Mouse (Mus musculus): ENCODE measurements around the gene Nsl1.

Nsl1 gene

DNA sequence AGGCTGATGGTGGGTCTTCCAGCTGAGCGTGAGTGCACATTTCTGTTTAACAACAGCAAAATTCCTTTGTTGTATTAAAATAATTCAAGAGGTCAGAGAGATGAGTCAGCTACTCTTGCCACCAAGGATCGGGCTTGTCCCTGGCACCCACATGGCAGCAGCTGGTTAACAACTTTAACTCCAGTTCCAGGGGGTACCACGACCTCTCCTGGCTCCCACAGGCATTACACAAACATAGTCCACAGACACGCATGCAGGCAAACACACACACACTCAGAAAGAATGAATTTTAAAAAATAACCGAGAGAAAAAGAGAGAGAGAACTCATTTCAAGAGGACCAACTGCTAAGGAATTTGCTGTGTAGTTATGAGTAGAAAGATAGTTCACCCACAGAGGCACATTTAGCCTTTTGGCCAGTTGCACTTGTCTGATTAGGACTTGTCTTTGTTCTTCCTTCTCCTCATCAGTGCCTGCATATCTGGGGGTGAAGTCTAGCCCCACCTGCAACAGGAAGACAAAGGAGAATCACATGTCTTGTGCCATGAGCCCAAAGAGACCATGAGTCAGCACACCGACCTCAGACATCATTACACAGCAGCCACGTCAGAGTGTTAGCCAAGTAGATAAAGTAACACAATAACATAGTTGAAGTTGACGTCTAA, 7.8 kb upstream of the Nsl1 start:
- no peak for DNase-seq (ENCODE audit: low spot score)

DNA sequence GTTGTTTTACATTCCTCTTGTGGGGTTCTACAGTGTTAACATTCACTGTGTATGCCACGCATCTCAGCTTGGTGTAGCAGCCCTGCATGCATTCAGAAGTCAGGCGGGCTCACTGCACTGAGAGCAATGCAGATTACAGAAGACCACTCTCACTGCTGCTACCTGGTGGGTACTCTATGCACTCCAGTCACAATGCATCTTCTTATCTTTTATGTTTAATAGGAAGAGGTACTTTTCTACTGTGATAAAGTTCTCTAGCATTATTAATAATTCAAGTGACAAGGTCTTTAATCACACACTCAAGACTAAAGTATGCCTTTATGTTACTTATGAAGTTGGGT, 7.3 kb upstream of the Nsl1 start:
- no peak for DNase-seq (ENCODE audit: low spot score)

DNA sequence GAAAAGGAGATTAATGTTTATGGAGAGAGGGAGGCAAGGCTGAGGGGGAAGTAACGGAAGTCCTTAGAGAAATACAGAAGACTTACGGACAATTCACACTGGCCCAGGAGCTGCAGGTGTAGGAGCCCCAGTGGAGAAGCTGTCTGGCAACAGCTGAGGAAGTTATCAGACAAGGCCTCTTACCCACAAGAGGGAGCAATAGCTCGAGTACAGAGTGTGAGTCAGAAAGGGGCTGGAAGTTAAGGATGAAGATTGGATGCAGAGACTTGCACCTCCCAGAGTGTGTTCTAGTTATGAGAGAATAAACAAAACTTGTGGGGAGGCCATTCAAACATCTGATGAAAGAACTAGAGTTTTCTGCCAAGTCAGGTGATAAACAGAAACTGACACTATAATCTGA, 5.4 kb upstream of the Nsl1 start:
- no peak for DNase-seq (ENCODE audit: low spot score)

DNA sequence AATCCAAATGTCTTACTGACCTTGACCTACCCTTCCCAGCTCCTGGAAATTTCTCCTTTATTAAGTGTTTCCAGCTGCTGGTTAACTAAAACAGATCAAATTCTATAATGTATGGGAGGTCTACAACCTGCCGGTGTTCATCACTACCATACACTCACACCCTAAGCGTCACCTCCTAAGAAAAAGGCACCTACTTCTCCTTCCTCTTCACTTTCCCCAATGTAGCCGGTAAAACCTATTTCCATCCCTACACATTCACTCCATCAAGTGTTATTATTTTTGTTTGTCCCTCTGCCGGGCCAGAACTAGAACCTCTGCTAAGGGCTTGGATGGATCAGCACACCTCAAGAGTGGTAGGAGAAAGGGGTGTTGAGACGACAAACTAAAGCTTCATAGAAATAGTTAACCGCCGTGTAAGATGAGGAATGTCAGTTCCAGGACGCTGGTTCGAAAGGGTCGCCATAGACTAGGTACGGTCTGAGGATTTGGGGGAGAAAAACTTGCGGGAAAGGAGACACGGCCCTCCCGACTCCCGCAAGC, 501 bp upstream of the Nsl1 start:
- DNase-seq (ENCODE audit: low spot score) = no peak

DNA sequence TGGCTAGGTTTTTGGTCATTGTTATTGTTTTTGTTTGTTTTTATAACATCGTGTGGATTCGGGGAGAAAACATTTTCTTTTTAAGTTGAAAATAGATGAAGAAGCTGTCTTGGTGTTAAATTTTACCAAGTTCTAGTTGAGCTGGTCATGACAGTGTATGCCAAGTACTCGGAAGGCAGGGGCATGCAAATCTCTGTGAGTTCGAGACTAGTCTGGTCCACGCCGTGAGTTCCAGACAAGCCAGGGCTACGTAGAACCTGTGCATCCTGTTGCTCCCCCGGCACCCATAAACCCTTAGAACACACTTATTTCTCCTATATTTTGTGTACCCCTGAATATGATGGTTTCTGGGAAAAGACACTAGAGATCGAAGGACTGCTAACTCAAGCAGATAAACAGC, 888 bp downstream of the Nsl1 start:
- no peak for DNase-seq (ENCODE audit: low spot score)

DNA sequence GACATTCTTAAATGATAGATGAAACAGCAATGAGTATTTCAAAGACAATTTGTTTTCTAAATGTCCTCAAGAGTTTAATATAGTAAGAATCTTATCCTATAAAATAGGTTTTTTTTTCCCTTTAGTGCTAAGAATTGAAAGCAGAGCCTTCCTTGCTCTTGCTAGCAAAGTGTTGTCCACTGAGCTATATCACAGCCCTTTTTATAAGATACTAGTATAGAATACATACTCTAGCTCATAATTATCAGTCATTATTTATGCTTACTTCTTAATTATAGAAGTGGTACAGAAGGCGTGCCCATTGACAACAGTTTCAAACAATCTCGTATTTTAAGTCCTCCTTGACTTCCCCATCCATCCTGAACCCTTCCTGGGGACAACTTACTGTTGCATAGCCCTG, 1.7 kb downstream of the Nsl1 start:
- DNase-seq (ENCODE audit: low spot score) = no peak

DNA sequence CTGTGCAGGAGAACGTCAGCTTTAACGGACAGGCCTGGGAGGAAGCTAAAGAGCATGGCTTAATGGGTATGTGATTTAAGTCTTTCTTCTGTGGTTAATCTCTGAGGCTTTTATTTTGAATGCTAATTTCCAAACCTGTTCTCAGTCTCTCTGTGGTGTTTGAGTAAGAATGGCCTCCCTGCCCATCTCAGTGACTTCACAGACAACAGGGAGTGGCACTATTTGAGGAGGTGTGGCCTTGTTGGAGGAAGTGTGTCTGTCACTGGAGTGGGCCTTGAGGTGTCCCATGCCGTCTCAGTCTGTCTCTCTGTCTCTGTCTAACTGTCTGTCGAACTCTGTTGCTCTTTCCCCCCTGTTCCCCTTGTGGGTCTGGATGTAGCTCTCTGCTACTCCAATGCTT, 2.4 kb downstream of the Nsl1 start:
- no peak for DNase-seq (ENCODE audit: low spot score)

DNA sequence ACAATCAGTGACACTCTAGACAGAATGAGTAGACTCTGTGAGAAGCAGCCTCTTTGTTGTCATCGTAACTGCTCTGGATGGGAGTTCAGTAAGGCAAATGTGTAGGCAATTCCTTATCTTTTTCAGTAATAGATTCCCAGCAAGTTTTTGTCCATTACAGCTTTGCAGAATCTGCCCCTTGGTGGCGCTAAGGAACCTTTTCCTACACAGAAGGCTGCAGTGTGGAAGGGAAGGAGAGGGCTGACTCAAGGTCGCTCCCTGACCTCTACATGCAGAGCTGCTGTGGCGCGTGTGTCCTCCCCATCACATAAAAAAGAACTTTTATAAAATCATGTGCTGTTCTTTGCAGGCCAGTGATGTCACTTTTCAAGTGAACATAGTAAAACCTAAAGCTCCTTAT, 5.6 kb downstream of the Nsl1 start:
- no peak for DNase-seq (ENCODE audit: low spot score)

DNA sequence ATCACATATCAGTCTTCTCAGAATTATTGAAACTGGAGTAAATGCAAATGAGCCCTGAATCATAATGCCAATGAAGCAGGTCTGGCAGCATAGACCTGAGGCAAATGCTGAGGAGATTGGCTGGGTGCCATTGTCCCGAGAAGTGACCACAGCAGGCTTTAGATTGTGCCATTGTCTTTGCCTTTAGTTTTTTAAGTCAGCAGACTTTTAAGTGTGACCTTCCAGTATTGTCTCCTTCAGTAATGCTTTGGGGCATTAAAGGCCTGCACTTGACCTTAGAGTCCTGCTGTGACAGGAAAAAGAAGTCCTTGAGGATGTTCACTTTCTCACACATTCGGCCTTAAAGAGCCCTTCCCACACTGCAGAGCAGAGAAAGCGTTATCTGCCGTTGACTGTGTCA, 7.4 kb downstream of the Nsl1 start:
- DNase-seq (ENCODE audit: low spot score) = no peak

DNA sequence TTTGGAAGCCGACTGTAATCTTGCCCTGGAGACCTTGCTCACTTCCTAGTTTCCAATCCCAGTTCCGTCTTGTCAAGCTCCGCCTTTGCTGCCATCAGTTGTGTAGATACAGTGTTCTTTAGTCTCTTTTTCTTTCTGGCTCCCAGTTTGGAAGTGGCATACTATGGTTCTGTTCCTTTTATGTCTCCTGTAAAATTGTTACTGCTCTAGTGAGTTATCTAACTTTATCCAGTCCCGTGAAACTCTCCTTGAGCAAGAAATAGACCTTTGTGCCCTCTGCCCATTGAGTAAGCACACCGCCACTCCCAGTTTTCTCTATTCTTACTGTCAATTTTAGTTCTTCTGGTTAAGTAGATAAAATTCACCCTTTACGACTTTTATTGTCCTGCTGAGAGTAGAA, 8.8 kb downstream of the Nsl1 start:
- DNase-seq (ENCODE audit: low spot score) = no peak

DNA sequence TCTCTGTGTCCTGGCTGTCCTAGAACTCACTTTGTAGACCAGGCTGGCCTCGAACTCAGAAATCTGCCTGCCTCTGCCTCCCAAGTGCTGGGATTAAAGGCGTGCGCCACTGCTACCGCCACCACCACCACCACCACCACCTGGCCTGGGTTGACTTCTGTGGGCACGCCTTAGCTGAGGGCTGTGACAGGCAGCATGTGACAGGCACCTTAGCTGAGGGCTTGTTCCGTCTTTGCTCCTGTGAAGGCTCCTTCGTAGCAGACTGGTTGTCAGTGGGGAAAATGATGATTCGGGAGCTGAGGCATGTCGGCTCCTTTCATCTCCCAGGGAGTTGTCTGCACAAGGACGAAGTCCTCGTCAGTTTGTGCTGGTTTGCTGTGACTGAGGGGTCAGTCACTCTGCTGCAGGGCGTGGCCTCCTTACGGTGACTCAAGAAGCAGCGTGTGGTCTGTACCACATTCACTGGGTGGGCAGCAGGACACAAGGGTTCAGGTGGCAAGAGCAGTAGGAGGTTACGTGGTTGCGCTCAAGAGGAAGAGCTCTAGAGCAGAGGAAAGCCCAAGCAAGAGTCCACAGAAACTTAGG, 9.6 kb downstream of the Nsl1 start:
- DNase-seq (ENCODE audit: low spot score) = no peak

DNA sequence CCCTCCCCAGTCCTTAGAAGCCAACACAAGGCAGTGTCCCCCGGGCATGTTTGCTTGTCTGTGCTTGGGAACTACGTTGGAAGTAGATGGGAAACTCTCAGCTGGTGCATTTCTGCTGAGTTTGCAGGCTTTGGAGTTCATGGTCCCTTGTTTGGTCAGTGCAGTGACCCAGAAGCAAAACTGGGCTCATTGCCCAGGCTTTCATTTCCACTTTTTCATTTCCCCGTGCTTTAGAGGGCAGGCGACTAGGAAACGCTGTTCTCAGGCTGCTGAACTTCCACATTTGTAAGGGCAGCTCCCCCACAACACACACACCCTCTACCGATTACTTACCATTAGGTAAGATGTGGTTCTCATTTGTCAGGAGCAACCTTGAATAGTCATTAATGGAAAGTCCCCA, 10.2 kb downstream of the Nsl1 start:
- DNase-seq (ENCODE audit: low spot score) = peak; percentile 19

DNA sequence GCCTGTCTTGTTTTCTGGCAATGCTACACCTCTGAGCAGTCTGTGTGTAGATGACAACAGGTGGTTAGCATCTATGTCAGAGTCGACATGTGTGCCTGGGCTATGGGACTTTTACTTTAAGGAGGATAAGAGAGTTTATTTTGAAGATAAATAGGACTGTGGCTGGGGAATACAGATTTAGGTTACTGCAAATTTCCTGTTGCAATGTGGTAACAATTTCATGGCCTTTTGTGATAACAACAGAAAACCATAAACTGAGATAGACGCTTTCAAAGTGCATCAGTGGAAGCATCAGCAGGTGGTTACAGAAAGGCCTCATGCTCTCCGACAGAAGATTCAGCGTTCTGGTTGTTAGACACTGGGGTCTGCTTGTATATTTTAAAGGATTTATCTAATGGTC, 10.7 kb downstream of the Nsl1 start:
- DNase-seq (ENCODE audit: low spot score) = no peak

DNA sequence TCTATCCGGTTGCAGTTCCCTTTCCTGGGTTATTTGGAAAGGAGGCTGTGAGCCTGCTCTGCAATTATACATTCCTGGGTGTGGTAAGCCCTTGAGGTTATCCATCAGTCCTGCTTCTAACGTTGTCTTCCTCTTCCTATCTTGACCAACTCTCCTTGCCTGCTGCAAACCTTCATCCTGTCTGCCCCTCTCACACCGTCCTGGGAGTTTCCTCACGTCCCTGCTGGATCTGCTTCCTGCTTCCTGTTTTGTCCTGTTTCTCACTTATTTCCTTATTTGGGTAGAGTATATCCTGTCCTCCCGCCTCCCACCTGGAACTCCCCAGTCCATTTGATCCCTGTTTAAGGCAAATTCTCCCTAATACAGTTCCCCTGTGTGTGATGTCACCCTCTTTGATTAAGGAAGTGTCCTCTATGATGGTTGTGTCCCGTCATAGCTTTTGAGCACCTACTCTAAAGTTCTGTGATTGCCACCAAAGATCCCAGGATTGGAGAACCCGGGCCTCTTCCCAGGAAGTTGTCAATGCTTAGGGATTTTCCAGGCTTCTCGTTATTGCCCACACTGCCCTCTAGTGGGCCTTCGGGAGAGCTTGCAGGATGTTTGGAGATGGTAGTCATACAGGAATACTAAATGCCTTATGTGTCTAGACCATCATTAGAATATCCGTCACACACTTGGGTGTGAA, 12.5 kb downstream of the Nsl1 start:
- DNase-seq (ENCODE audit: low spot score) = peak; percentile 22

DNA sequence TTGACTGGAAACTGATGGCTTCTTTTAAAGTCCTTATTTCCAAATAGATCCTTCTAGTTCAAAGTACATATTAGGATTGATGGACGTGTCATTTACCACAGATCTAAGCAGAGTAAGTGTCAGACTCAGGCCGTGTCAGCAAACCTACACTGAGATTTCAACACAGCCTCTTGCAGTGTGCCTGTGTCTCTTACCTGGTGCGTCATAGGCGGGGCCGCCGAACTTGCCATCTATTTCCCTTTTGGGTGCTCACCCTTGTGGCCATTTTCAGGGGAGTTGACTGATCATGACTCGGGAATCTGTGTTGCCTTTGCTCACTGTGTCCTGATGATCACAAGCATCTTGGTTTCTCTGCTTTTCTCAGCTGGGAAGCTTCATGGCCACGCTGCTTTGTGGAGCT, 20.4 kb downstream of the Nsl1 start:
- DNase-seq (ENCODE audit: low spot score) = no peak

DNA sequence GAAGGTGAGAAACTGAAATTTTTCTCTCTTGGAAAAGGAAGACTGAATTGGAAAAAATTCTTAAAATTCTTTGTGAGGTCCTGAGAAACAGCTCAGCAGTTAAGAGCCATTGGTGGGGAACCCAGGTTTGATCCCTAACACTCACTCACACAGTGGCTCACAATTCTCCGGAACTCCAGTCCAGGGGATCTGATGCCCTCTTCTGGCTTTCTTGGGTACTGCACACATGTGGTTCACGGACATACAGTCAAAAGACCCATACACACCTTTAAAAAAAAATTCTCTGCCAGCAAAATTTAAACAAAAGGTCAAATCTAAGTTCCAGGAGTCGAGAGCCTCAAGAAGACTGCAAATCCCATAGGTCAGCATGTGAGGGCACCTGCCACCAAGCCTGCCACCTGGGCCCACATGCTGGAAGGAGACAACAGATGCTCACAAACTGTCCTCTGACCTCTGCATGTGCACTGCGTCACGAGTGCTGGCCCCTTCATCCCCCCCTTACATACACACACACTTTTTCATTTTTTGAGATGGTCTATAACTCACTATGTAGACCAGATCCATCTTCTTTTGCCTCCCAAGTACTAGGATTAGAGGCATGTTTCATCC, 22.2 kb downstream of the Nsl1 start:
- no peak for DNase-seq (ENCODE audit: low spot score)

DNA sequence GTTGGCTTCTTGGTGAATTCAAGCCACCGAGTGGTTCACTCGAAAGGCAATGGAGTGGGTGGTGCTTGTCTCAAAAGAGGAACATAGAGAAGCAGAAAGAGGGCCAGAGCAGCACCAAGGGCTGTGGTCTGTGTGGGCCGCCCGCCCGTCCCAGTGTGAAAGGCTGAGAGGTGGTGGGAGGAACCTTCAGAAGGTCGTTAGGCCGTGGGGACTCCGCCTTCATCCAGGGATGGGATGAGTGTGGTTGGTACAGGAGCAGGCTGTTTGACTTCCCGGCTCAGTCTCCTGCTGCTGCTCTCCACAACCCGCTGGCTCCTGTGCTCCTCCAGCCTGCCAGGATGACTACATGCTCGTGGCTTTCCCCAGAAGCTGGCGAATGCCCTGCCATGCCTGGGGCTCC, 22.8 kb downstream of the Nsl1 start:
- DNase-seq (ENCODE audit: low spot score) = no peak

DNA sequence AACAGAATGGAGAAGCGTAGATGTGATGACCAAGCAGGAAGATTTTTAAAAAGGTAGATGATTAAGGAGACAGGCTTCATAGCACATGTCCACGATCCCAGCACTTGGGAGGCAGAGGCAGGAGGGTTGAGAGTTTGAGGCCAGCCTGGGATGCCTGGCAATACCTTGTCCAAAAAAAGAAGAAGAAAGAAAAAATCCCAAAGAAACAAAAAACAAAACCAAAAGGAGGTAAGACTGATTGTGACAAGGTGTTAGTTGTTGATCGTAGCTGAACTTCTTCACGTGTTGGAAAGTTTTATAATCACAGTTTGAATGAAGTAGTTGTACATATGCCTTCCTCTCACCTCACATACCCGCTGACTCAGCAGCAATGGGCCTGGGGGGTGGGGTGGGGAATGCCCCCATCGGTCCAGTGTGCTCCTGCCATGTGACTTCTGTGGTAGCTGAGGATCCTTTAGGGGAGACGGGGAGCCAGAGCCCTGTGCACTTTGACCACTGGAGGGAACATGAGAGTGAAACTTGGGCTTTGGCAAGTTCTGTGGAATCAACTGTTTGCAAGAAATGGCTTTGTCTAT, 23.6 kb downstream of the Nsl1 start:
- no peak for DNase-seq (ENCODE audit: low spot score)

DNA sequence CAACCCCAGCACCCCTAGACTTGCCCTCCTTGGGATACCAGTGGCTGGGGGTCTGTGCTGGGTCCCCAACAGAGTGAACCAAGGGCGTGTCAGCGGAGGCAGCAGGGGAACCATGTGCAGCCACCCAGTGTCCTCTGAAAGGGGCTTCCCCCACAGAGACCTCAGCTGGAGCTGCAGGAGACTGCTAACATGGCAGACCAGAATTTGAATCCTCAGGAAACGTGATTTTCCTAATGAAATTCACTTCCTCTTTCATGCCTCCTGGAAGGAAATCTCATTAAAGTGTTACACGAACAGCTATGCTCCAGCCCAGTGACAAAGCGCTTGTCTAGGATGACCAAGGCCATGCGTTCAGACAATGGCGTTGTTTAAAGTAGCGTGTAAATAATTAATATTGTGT, 24.1 kb downstream of the Nsl1 start:
- no peak for DNase-seq (ENCODE audit: low spot score)

DNA sequence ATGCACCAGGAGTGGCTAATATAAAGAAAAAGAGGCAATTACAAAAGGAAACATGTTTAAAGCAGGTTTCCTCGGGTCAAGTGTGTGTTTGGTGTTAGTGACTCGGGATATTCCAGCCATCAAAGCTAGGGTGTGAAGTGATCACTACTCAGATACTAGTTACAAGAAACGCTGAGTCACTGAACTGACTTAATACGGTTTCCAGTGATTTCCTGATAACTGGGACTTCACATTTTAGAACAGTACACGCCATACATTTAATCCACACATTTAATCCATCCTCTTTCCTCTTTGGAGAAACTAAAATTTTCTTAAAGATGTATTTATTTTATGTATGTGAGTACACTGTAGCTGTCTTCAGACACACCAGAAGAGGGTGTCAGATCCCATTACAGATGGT, 25.1 kb downstream of the Nsl1 start:
- no peak for DNase-seq (ENCODE audit: low spot score)

DNA sequence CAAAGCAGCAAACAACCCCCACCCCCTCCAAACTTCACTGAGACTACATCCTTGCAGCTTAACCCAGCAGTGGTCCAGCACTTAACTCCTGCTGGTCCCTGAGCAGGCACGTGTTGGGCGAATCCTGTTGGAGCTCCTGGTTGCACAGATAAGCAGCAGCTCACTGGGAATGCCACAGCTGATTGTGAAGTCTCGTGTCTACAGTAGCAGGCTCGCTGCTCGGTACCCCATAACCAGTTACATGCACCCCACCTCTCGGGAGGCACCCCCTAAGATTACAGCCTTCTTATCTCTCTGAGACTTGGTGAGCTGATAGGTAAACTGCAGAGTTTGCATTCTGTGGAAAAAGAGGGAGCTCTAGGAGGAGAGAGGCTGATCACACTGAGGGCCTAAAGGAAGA, 26.5 kb downstream of the Nsl1 start:
- no peak for DNase-seq (ENCODE audit: low spot score)

DNA sequence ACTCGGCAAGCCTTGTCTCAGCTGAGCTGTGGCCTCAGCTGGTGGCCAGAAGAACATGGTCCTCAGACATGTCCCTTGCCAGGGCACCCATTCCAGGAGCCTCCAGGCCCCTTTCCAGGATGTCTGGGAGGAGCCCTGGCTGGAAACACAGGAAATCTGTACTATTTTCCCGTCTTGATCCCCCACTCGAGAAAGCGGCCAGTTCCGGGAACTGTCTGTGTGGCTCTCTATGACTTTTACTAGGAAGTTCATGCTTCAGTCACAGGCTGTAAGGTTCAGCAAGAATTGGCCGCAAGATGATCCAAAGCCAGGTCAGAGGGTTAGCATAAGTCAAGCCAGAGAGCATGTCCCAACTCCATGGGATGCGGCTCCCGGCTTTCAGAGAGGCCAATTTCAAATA, 29.2 kb downstream of the Nsl1 start:
- no peak for DNase-seq (ENCODE audit: low spot score)

DNA sequence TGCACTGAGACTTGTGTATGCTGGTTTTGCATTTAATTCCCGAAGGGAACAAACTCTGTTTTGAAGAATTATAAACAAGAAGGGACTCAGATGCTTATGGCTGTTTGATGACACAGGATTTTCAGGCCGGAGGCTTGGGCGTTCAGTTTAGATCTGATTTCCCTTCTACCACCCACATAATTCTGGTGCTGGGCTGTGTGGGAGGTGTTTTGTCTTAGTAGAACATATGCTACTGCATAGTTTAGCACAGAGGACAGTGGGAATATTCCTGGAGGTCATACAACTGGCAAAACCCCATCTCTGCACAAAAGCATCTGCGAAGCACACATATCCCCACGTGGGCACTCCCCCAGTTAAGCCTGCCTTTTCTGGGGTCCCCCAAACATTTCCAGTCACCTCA, 30.8 kb downstream of the Nsl1 start:
- DNase-seq (ENCODE audit: low spot score) = no peak

Data from testis, postnatal 14 days (tissue).